Mouse (Mus musculus) common myeloid progenitor, adult 5-6 weeks (primary cell): ENCODE measurements around the gene Tnfsf14. TPM values are rescaled to one million over a fixed set of nuclear protein-coding genes. Genes with fewer than 3 reads are reported as not detected.

Experiments
- ATAC-seq: replicated peaks from 2 replicates; pipeline ENCODE4 v1.8.0; 2016; ENCODE audit warnings: low read depth, mild to moderate bottlenecking, moderate TSS enrichment, inconsistent platforms; ENCODE audit not compliant: poor library complexity, severe bottlenecking
- total RNA-seq: library from RNA; stranded (forward); fragments of 200-1000, 187-1606 nt; gene quantifications from 2 replicates; pipeline ENCODE4 v1.2.3, GENCODE M21; 2017

The Tnfsf14 gene
- total RNA-seq, 1 experiment from 2014 or later, result 9.0 TPM

- ATAC-seq, result no peak
Observed at GRCm38 (mm10) chr17:57143704-57144103, 50.3 kb downstream of the Tnfsf14 start.

- ATAC-seq, result no peak
Observed at GRCm38 (mm10) chr17:57139708-57140107, 54.3 kb downstream of the Tnfsf14 start.

Other genes with a start within 250 kb of the Tnfsf14 start
- not detected in 2 replicates for gene Acer1, start 212.1 kb downstream of the Tnfsf14 start, total RNA-seq
- 73.8 and 96.9 TPM in 2 replicates for gene Clpp, start 203.9 kb downstream of the Tnfsf14 start, total RNA-seq
- gene Alkbh7, start 196.8 kb downstream of the Tnfsf14 start, total RNA-seq, result 16.0 and 30.3 TPM in 2 replicates
- not detected in 2 replicates for gene Pspn, start 194.2 kb downstream of the Tnfsf14 start, total RNA-seq
- gene Gtf2f1, start 182.9 kb downstream of the Tnfsf14 start, total RNA-seq, result 108 and 124 TPM in 2 replicates
- gene Gm17949, start 182.7 kb downstream of the Tnfsf14 start, total RNA-seq, result not detected in 2 replicates
- 90.7 and 122 TPM in 2 replicates for gene Khsrp, start 162.7 kb downstream of the Tnfsf14 start, total RNA-seq
- gene Slc25a41, start 152.5 kb downstream of the Tnfsf14 start, total RNA-seq, result not detected in 2 replicates
- 1.3 TPM in 1 of 2 replicates, not detected in the other for gene Crb3, start 135.1 kb downstream of the Tnfsf14 start, total RNA-seq
- gene Slc25a23, start 134.3 kb downstream of the Tnfsf14 start, total RNA-seq, result 6.4 and 11.6 TPM in 2 replicates
- 4.4 and 5.0 TPM in 2 replicates for gene Dennd1c, start 115.7 kb downstream of the Tnfsf14 start, total RNA-seq
- not detected in 2 replicates for gene Tubb4a, start 106.4 kb downstream of the Tnfsf14 start, total RNA-seq
- 0.82 and 1.7 TPM in 2 replicates for gene Tnfsf9, start 88.9 kb downstream of the Tnfsf14 start, total RNA-seq
- gene Cd70, start 44.4 kb downstream of the Tnfsf14 start, total RNA-seq, result not detected in 2 replicates
- gene C3, start 34.0 kb upstream of the Tnfsf14 start, total RNA-seq, result 8.4 and 19.3 TPM in 2 replicates
- 17.0 and 17.7 TPM in 2 replicates for gene Gpr108, start 54.3 kb upstream of the Tnfsf14 start, total RNA-seq
- 8.4 and 9.8 TPM in 2 replicates for gene Trip10, start 55.3 kb upstream of the Tnfsf14 start, total RNA-seq
- gene Vav1, start 84.9 kb upstream of the Tnfsf14 start, total RNA-seq, result 182 and 183 TPM in 2 replicates
- gene Adgre1, start 164.5 kb upstream of the Tnfsf14 start, total RNA-seq, result 2.4 and 9.0 TPM in 2 replicates